Mouse (Mus musculus) liver, adult 2 months (tissue): Measurements from ENCODE around the gene Ankrd53.

ENCODE experiments used
- CTCF ChIP-seq: fragments of 200-500 bp; IDR thresholded peaks from 2 replicates; pipeline ENCODE4 v1.5.1; 2011; ENCODE audit warnings: low read depth, low read length, control low read depth
- POLR2A ChIP-seq: fragments of 200-500 bp; IDR thresholded peaks from 2 replicates; pipeline ENCODE4 v1.6.1; 2011; ENCODE audit warnings: low read length, control low read depth; ENCODE audit not compliant: insufficient read depth; ENCODE audit errors: extremely low read depth

DNA sequence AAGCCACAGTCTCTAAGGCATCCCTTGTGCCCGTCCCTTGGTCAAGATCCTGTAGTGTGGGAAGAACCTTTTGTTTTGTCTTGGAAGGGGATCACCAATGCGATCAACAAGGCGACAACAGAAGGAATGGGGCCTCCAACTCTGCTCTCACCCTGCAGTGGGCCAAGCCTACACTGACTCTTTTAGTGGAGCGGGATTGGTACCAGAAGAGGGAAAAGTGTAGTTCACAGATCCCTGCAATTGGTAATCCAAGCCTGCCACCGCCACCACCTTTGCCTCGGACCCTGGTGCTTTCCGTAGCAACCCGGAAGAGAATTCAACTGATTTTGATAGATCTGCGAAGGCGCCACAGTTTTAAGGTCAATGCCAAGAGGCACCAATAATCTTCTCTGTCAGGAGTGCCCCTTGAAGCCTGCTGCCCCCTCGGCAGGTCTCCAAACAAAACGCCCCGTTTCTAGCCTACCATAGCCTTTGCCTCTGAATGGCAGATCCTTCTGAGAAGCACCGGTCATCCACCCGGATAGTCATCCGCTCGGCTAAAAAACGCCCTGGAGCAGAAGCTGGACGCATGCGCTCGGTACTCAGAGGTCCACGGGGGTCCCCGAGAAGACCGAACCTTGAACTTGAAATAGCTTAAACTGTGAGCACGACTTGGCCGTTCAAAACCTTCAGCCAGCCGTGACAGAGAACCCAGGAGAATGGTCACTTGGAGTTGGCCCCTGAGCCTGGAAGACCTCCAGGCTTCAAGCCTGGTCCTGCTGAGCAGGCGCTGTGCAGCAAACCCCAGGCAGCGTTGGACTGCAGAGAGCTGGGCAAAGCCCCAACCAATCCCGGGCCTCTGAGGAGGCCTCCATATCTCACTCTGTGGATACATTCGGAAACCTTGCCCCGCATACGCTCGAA, 48.0 kb upstream of the Ankrd53 start:
- TF ChIP-seq CTCF (no peak), POLR2A (no peak)
